Mouse (Mus musculus) hindlimb bud, embryonic 11.5 days (tissue): ENCODE results near the gene Thnsl2.

Experiments used
- DNase-seq: peaks from one replicate; pipeline ENCODE4 v3.0.0-alpha.2; 2012; ENCODE audit warnings: low read depth, low spot score; ENCODE audit errors: extremely low spot score

The Thnsl2 gene

DNA sequence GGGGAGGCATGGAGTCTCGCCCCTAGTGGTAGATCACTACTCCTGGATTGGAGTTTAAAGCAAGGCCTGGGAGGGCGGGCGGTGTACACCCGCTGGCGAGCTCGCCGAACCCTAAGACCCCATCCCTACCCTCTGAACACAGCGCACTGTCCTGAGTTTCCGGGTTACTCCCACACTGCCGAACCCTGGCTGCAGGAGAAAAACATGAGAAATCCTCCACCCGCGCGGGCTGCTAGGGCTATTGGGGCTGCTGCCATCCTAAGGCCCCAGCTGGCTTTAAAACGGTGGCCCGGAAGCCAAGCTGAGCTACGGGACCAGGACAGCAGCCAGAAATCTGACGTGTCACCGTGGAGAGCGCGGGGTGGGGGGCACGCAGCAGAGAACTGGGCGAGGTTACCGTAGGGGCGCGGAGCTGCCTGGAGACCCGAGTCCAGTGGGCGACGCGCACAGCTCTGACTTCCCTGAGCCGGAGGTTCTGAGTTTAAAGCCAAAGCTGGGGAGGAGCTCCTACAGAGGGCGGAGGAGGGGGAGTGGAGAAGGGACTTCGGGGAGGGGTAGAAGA lies at the start of gene Thnsl2:
Thnsl2 (minus strand) TSS at position 546 of the 562 bp plus-strand sequence.
- DNase-seq: no peak

DNA sequence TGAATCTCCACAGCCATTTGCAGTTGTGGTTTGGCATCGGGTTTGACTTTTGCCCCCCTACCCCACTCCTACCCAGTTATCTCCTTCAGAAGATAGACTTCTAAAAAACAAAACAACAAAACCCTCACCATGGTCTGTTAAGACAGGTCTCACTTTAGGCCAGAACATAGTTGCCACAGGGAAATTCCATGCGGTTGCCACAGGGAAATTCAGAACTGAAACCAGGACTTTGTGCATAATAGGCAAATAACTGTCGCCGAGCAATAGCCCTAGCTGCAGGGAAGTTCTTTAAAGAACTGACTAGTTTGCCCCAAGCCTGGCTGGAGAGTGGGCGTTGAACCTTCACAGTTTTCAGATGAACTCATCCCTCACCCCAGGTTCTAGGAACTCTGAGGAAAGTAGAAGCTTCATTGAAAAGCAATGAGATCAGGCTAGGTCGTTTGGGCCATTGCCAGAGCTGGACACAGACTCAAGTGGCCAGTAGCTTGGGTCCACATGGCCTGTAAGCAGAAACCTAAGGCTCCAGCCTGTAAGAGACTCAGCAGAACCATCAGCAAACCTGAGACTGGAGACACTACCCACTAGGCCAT lies 49.0 kb upstream of the Thnsl2 start:
- no peak for DNase-seq

DNA sequence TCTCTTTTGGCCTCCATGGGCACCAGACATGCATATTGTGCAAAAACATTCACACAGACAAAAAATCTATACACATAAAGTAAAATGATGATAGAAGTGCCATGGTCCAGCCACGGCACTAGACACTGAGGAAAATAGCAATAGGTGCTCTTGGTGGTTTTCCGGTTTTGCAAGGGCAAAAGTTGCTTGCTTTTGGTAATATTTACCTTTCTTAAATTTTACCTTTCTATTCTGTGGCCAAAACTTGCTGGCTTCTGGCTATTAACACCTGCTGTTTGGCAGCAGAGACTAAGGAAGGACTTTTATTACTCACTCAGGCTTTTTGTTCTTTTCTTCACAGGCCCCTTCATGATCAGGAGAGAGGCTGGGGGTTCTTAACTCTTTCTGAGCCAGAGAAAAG lies 46.3 kb upstream of the Thnsl2 start:
- DNase-seq: no peak

DNA sequence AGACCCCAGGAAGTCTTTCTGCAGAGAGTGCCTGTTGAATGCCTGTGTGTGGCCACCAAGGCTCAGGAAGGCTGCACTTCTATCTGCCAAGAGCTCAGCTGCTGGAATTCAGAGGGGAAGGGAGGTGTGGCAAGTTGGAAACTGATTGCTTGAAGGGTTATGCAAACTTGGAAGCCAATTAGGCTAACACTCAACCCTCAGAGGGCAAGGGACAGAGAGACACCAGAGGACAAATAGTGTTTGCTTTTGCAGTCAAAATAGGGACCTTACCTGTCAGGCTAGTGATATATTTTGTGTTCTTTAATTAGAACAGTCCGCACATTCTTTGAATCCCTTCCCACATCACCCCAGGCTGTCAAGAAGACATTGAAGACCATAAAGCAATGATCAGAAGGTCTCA lies 45.3 kb upstream of the Thnsl2 start:
- DNase-seq: no peak

DNA sequence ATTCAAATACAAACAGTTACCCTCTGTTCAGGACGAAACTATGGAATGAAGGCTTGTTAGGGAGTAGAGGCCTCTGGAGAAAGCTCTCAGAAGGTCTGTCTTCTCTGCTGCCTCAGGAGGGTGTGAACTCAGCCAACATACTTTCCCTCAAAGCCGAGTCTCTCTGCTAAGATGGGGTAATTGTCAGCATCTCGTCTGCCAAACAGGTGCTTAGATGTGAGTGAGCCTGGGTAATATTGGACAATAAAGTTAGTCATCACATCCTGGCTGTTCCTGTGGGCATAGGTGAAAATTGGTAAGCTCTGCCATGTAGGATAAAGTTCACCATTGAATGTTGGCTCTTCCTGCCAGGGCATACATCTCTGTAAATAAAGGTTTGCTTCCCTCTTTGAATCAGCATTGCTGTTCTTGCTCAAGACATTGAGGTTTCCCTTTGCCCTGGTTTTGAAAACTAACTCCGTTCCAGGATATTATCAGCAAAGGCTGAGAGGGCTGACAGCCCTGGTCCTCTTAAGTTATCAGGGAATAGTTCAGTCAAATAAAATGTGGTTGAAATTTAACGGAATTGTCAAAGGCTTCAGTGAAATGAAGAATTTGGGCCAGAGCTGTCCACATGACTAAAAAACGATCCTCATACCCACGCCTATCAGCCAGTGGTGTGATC lies 40.8 kb upstream of the Thnsl2 start:
- no peak for DNase-seq

DNA sequence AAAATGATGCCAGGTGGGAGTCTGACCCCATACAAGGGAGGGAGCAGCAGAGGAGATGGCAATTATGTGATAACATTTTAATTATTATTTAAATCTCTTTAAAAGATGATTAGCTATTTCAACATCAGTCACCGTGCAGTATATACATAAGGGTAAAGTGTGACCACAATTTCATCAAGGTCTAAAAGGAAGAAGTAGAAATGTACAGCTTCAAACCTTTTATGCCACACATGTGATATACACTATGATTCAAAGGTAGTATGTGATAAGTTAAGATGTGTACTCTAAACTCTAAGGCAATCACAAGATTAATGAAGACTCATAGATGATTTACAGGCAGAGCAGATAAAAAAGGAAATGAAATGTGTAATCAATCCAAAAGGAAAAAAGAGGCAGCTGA lies 36.4 kb upstream of the Thnsl2 start:
- DNase-seq: no peak

DNA sequence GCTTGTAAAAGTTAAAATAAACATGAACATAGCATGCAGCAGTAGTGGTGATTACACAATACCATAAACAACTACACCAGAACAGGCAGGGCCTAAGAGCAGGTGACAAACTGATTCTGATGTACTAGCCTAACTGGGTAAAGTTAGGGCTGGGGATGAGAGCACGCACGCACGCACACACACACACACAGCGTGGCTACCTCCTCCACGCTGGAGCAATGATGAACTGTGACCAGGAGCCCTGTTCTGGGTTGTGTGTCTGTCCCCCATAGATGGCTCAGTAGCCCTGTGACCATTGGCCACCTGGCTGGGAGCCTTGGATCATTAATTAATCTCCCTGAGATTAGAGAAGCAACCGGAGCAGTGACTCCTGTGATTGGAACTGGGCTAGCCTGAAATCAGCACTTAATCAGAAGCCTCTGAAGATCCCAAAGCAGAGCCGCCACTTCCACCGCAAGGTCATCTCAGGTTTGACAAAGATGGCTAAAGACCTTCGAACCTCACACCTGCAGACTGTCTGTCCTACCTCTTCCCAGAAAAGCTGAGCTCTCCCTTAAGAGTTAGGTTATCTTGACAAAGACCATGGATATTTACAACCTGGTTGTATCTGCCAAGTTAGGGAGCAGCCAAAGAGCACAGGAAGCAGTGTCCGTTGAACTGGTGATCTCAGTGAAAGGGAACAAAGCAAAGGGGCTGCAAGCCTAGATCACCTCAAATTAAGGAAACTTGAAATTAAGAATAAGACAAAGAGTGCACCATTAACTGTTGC lies 28.8 kb upstream of the Thnsl2 start:
- no peak for DNase-seq

DNA sequence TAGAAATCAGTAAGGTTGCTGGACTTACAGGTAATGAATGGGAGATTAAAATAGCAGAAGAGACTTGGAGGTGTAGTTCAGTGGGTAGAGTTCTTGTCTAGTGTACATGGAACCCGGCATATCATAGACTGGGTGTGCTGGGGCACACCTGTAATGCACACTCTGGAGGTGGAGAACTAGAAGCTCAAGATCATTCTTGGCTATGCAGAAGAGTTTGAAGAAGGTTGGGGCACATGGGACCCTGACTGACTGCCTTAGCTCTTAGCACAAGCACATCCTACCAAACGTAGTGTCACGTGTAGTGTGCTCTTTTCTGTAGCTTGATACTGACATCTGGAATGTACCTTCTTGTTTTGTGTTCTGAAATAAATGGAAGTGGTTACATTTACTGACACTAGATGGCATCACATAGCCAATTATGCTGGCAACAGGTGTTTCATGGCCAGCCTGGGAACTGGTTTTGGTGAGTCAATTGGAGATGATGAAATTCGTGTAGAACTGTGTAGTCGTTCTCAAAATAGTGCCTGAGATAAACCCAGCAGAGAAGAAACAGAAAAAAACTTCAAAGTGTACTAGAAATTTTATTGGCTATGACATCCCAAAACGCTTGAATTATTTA lies 22.4 kb upstream of the Thnsl2 start:
- DNase-seq: no peak

DNA sequence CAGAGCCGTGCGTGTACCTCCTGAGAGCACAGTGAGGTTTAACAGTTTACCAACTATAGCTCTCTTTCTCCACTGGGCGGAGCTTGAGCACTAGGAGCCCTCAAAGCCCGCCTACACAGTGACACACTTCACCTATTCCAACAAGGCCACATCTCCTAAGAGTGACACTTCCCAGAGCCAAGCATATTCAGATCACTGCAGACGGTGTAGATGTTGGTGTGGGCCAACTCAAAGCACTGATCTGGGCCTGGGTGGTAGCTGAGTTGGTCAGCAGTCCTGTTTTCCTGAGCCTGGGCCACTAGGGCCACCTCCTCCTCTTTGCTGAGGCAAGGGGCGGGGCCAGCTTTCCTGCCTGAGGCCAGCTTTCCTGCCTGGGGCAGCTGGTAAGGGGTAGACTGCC lies 20.2 kb upstream of the Thnsl2 start:
- DNase-seq: no peak

DNA sequence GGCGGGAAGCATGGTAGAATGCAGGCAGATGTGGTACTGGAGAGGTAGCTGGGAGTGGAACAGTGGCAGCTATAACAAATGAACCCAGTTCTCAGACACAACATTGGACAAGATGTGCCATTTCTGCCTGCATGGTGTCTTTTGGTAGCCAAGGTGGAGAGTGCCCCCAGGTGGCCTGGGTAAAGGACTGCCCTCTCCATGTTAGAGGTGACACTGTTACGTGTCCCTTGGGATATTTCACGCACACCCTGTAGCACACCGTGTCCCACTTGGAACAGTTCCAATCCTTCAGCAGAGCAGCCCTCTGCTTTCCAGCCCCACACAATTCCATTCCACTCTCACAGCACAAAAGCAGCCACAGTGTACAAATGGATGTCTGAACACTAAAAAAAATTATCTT lies 18.0 kb upstream of the Thnsl2 start:
- DNase-seq: no peak

DNA sequence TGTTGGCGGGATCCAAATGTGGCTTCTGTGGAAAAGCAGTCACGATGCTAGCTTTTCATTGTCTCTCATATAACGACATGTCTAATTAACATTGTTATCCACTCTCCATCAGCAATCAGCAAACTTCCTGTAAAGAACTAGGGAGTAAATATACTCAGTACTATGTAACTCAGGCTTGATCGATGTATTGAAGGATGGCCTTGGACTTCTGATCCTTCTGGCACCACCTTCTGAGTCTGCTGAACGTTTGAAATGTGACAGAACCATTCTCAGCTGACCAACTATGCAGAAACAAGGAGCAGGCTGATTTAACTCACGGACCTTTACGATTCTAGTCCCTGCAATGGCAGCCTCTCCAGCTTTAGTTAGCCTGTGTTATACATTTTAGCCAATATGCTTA lies 17.1 kb upstream of the Thnsl2 start:
- DNase-seq: no peak

DNA sequence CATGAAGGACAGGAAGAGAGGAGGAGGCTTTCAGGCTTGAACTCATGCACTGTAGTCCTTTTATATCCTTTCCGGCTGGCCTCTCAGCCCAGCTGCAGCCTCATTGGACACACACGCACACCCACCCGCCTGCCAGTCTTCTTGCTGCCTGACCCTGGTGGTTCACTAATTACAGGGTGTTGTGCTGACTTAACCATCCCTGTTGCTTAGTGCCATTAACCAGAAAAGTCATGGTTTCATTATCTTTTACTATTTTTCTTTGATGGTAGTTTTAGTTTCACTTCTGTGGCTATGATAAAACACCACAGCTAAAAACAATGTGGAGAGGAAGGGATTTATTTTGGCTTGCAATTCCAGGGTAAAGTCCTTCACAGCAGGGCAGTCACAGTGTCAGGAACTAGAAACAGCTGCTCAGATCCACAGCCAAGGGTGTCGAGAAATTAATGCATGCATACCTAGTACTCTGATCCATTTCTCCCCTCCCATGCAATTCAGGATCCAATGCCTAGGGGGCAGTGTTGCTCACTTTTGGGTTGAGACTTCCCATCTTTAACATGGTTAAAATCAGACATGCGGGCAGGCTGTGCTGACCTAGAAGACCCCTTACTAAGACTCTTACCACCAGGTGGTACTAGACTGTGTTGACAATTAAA lies 12.6 kb upstream of the Thnsl2 start:
- DNase-seq: no peak

DNA sequence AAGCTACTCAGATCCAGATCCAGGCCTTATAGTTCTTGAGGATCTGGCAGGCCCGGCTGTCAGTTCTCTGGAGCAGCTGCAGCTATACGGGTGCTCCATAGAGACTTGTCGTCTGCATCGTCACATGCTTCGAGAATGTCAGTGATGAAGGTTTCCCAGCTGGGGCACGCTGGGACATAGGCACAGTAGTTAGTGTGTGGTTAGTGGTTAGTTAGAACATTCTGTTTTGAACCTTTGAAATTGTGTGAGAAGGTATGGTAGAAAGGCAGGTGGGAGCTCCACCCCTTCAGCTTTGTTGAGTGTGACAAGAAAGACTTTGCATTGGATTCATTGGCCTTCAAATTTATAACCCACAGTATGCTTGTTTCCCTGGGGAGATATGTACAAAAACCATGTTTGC lies 10.6 kb upstream of the Thnsl2 start:
- no peak for DNase-seq

DNA sequence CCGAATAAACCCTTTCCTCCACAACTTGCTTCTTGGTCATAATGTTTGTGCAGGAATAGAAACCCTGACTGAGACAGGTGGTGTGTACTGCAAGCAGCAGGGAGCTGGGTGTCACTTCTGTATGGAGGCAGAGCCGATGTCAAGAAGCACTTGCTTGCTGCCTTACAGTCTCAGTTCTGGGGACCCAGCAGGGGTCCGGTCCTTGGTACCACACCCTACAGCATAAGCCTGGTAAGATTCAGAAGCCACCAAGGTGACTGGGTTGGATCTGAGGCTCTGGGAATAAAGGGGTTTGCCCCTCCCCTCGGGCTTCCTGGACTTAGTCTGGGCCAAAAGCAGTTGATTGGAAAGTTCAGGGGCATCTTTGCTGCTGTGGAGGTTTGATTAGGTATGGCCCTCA lies 9.2 kb upstream of the Thnsl2 start:
- DNase-seq: no peak

DNA sequence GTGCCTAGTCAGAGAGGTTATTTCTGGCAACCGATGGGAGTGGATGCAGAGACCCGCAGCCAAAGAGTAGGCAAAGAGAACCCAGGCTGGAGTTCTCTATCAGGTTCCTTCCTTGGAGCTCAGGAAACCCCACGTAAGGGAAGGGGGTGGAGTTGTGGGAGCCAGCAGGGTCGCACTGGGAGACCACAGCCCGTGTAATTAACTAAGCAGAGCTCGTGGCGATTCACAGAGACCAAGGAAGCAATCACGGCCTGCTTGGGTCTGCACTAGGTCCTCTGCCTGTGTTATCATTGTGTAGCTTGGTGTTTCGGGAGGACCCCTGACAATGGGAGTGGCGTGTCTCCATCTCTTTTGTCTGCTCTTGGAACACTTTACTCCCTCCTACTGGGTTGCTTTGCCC lies 6.9 kb upstream of the Thnsl2 start:
- DNase-seq: no peak

DNA sequence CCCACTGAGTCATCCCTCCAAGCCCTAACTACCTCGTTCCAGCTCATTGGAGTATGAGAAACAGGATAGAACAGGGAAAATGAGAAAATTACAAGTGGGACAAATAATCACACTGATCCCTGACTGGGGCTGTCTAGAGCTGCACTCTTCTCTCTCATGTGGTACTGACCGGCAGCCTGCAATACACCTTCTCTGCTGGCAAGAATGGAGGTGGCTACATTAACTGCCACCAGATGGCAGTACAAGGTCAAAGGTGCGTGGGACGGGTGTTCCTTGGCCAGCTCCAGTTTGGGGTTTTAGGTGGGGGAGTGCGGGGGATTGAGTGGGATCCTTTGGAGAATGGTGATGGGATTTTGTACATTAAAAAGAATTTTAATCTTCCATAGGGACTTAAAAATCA lies 5.3 kb upstream of the Thnsl2 start:
- no peak for DNase-seq

DNA sequence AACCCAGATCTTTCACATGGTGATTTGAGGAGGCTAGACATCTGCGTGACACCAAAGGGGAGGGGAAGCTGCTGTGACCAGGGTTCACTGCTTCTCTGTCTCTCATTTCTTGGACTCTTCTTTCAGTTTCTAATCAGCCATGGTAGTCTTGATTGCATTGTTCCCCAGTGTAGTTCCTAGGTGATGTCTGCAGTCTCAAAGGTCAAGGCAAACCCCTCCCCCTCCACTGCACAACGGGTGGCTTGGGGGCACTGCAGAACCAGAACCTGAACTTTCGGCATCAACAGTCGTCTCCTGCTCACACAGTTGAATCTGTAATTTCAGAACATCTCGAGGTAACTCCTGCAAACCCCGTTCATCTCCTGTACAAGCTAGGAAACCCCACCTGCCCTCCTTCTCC lies 4.1 kb upstream of the Thnsl2 start:
- DNase-seq: no peak

DNA sequence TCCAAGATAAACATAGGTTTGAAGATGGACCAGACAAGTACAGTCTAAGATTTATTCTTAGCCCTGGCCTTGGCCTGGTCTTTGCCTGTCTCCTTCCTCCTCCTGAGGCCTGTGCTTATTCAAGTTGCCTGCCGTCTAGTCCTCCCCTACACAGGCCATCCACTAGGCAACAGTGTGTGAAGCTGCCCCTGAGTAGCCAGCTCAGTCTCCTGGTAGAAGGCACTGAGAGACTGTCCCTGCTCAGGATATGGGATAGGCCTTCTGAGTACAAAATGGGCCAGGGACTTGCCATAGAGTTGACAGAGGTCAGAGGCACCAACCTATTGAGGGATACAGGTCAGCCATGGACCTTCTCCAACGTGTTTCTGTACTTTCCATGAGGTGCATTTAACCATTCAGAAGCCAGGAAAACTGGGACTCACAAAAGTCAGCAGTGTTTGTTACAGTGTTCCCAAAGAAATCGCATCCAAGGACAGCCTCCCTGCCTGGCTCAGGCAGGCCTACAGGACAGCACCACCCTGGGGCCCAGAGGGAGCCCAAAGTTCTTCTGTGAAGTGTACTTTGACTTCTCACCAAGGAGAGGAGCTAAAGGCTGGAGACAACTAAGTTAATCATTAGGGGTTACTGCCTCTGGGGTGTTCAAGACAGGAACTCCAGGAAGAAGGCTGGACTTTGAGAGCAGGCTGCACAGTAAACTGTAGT lies 1.2 kb upstream of the Thnsl2 start:
- DNase-seq: no peak

DNA sequence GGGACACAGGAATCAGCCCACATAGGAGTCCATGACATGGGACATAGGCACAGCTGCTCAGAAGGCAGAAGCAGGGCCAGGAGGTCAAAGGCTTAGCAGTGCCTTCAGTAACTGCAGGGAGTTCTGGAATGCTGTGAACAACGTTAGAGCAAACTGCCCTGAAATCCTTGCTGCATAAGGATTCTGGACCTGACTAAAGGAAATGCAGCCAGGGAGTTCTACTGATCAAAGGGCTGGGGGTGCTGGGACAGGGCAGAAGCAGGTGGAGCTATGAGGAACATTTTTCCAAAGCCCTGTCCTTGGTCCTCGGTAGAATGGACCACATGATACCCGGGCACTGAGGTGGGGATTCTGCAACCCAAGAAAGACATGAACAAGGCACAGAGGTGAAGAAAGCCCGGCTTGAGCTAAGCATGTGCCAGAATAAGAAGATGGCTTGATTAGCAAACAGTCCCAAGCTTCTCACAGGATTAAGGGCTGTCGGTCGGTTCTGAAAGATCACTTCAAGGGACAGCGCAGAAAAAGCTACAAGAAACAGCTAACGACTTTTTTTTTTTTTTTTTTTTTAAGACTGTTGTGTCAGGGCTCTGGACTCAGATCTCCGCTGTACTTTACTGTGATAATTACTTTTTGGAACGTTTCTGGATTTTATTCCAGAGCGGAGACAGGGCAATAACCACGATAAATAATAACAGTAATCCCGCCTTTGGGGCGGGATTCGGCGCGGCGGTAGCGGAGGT lies 915 bp downstream of the Thnsl2 start:
- no peak for DNase-seq

DNA sequence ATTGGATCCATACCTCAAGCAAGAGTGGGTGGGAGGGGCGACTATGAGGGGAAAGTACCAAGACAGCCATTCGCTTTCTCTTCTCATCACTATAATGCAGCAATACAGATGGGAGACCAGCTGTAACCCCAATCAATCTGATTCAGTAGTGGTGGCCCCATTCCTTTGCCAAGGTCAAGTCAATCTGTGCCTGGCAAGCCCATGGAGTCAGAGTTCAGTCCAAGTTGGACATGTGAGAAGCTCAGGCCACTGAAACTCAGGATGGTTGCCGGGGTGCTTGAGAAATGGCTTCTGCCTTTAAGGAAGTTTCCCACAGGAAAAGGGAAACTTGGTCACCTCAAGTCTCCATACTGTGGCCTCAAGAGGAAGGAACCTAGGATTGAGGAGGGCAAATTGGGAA lies 9.2 kb downstream of the Thnsl2 start:
- DNase-seq: no peak
